Mouse (Mus musculus) stomach, postnatal 0 days (tissue): ENCODE data around the gene Chd9.

Experiments
- CTCF ChIP-seq: IDR thresholded peaks from 2 replicates; pipeline ENCODE4 v1.5.1; 2016; ENCODE audit warnings: antibody characterized with exemption, low read depth, mild to moderate bottlenecking, moderate library complexity
- EP300 ChIP-seq: optimal IDR thresholded peaks from 2 replicates; pipeline ENCODE3; 2016; ENCODE audit warnings: antibody characterized with exemption

- TF ChIP-seq EP300 (no peak), CTCF (no peak)
Measured at GRCm38 (mm10) chr8:90833628-90834320, 5.6 kb downstream of the Chd9 start.
